Mouse (Mus musculus) limb, embryonic 10.5 days (tissue): ENCODE results near the gene Hhat. TPM values are rescaled to one million over a fixed set of nuclear protein-coding genes. Genes with fewer than 3 reads are reported as not detected.

ENCODE experiments used
- polyA plus RNA-seq: library from polyadenylated mRNA; unstranded; fragments of >200 nt; fragmentation: Nextera tagmentation; extraction: Ambion mirVana; gene quantifications from 2 replicates; pipeline ENCODE4 v1.2.1, GENCODE M21; 2016

The Hhat gene
- polyA plus RNA-seq, 1 experiment from 2014 or later = 13.7 TPM

Other genes starting within 250 kb of the Hhat start
- gene Sertad4, start 84.5 kb upstream of the Hhat start, polyA plus RNA-seq = 57.2 and 66.6 TPM in 2 replicates